Mouse (Mus musculus) gastrocnemius, postnatal 14 days (tissue): ENCODE results near the gene Pth1r. TPM values are rescaled to one million over a fixed set of nuclear protein-coding genes. Genes with fewer than 3 reads are reported as not detected.
"Not testable (repeated sequence)": the region's sequence is repeated elsewhere in the genome, so short reads cannot be mapped to it uniquely, and the experiment has no call there.

Source experiments
- DNase-seq: peaks from one replicate; pipeline ENCODE4 v3.0.0; 2021; ENCODE audit warnings: mixed read lengths
- intact Hi-C: fragments of 180-260 bp; cut with DNase I; formaldehyde crosslinking; loops from one replicate; pipeline ENCODE4 v1.15.1; 2025; ENCODE audit warnings: low total_unique reads
- total RNA-seq, 2 experiments: library from RNA; stranded (reverse); gene quantifications; 2 replicates each; pipeline ENCODE4 v1.2.3; 2021

Pth1r gene
- total RNA-seq, 2 experiments from 2014 or later: 2.7 to 4.3 TPM

DNA sequence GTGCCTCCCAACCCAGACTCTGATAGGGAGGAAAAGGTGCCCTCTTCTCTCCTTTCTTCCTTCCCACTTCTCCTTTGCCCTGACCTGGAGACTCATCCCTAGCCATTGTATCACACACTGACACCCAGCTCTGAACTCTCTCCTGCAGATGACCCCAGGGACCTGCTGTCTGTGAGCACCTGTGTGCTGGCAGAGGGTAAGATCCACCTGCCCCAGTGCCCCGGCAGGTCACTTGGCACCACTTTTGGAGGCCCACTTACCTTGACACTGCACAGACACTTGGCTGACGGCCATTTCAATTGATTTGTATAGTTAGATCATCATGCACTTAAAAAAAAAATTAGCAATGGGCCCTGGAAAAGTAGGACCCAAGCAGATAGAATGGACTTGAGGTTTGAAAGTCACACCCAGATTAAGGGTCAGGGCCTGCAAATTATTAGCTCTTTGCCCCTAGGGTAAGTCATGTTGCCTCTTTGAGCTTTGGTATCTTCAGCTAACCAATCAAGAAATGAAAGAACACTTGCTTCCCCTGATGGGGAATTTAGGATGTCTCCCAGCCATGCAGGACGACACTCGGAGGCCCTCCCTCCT is 51.7 kb downstream of the Pth1r start:
- no peak for DNase-seq
- intact Hi-C loops: no loop called here

DNA sequence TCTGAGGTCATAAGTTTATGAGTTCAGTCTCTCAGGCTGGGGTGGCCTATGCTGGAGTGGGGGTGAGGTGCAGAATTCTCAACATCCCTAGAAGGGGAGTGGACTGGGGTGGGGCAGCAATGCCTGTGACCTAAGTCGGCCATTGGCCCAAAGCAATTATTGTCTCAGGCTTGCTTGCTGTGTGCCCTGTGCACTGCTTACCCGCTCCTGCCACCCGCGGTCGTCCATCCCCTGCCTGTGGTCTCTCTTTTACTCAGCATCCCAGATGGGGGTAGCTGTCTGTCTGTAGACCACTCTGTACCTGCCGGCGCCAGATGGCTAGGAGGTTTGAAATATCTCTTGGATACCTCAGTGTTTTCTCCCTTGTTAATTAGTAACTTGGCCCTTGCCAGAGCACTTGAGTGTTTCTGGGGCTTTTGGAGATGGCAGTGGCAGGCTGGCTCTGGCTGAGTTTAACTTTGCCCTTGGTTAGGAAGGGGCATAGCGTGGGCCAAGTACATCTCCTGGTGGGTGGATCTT is 57.6 kb downstream of the Pth1r start:
- DNase-seq: no peak
- intact Hi-C loops: no loop called here

DNA sequence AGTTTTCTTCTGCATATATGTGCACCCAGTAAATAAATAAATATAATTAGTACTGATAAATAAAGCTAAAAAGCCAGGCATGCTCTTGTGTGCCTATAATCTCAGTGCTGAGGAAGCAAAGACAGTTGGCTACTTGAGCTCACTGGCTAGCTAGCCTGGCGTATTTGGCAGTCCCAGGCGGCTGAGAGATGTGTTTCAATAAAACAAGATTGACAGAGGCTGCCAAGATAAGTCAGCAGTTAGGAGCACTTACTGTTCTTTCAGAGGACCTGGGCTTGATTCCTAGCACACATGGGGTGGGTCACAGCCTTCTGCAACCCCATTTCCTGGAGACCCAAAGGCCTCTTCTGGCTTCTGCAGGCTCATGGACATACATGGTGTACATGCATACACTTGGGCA is 59.1 kb downstream of the Pth1r start:
- intact Hi-C loops: no loop called here
- DNase-seq: peak; percentile 39

DNA sequence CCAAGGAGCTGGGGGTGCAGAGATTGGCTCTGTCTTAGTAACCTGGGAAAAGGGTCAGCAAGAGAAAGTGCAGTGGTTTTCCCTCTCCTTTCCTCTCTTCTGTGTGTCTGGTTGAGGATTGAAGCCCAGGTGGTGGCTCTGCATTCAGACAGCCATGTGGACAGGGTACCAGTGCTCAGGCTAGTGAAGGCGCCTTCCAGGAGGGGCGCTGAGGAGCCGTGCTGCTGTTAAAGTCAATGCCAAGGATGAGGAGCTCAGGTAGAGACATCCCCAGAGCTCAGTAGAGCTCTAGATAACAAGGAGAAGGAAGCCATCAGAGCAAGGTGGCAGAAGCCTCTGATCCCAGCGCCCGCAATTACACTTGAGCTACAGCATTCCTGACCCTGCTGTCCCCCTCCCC is 59.9 kb downstream of the Pth1r start:
- intact Hi-C loops: no loop called here
- DNase-seq: no peak

DNA sequence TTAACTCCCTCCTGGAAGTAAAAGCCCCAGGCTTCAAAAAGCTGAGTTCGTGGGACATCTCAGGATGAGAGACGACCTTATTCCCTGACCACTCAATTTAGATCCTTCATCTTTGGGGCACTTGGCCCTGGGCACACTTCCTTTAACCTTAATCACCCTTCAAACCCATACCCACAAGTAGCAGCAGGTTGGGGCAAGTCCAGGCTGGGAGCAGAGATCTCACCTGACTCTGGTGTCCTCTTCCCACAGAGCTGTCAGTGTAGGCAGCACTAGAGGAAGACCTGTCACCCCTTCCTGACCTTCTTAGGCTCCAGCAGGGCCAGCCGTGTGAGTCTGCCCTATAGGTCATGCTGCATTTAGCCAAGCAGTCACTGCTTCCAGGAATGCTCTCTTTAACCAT is 60.5 kb downstream of the Pth1r start:
- intact Hi-C loops: no loop called here
- no peak for DNase-seq

DNA sequence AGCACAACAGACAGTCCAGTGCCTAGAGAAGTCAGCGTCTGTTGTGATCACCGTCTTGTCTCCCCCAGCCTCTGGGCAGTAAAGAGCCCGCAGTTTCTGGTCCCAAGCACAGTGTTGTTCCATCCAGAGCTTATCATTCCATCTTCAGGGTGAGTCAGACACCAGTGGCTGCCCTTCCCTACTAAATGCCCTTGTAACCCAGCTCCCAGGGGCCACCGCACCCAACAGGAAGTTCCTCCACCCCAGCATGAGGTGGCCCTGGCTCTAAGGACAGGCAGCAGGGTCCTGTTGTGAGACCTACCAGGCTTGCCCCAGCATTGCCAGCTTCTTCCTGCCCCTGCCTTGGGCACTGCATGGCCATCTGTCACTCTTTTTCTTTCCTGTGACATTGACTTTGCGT is 61.4 kb downstream of the Pth1r start:
- no peak for DNase-seq
- intact Hi-C loops: no loop called here

DNA sequence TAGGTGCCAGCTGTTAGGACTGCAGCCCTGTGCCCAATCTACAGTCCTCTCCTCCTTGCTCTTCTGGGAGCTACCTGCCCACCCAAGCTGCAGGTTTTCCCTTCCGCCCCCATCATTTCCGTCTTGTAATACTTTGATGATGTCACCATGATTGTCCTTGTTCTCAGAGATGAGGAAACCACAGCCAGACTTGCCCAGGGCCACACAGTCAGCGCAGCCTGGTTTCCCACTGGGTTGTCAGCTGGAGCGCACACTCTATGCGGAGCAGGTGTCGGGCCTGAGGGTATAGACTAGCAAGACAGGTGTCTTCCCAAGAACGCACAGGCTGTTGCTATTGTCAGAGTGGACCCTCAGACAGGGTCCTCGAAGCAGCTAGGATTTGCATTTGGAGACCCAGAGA is 61.8 kb downstream of the Pth1r start:
- no peak for DNase-seq
- intact Hi-C loops: no loop called here

DNA sequence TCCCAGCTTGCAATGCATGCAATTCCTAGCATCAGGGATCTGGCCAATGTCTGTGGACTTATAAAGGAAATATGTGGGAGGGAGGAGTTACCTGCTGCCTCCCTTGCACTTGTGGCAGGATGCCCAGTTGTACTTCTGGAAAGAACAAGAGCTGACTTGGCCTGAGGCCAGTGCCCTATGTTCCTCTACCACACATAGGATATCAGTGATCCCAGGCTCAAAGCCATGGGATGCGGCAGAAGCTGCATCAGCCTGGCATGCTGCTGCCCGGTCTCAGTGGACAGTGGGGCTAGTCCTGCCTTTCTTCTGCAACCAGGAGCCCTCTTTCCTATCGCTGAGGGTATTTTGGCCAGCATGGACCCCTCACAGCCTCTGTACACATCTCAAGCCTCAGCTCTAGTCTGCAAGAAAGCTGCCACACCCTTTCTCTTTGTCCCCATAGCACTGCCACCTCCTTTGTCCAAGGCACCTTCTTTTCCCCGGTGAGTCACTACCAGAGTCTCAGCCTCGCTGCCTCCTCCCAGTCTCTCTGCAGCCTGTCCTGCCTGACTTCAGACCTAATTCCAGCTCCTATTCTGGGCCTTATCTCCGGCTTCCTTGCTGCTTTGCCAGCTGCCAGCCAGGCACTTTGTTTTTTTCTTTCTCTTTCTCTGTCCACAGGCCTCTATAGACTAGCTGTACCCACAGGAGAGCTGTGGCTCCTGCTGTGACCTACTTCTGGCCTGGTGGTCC is 62.7 kb downstream of the Pth1r start:
- intact Hi-C loops: no loop called here
- DNase-seq: no peak

DNA sequence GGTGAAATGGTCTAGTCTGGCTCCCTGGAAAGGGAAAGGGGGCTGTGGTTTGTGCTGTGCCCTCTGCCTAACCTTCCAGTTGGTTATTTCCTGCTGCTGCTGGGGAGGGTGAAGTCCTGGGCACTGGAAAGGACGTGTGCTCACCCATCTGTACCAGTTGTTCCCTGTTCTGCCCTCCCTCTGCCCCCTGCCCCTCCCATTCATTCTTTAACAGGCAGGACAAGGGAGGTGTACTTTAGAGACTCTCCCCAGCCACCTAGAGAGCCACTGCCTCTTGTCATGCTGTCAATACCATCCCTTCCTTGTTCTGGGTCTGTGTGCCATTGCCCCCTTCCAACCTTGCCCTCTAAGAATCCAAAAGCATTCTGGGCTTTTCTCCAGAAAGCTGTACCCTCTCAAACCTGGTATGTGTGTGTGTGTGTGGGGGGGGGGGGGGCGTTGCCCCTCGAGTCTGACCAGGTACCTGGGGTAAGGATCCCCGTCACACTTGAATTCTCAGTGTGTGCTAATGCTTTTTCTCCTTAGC is 63.3 kb downstream of the Pth1r start:
- intact Hi-C loops: no loop called here

DNA sequence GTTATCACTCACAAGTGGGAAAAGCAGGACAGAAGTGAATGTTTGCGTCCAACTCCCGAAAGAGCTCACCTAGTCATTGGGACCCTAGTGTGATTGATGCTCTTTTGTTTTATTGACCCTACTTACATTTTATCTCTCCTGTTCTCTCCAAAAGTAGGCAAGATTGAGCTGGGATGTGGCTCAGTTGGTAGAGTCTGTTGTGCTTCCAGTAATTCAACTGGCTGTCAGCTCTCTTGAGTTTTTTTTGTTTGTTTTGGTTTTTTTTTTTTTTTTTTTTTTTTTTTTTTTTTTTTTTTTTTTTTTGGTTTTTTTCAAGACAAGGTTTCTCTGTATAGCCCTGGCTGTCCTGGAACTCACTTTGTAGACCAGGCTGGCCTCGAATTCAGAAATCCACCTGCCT is 64.2 kb downstream of the Pth1r start:
- DNase-seq, intact Hi-C loops: not testable (repeated sequence)

More for the DNA sequence above, 63.3 kb downstream of the Pth1r start:
- no peak for DNase-seq

DNA sequence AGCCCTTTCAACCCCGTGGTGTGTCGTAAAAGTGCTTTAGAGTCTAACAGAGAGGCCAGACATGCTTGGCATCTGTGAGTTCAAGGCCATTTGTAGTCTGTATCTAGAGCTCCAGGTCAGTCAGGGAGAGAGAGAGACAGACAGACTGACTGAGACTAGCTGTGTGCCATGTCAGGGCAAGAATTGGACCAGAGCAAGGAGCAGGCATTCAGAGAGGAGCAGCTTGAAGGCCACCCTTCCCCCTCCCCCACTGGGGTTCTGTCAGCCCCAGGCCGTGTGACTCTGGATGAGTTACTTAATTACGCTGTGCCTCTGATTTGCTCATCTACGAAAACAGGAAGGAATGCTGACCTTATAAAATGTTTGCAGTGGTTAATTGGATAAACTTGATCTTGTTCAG is 64.7 kb downstream of the Pth1r start:
- intact Hi-C loops: no loop called here
- no peak for DNase-seq

DNA sequence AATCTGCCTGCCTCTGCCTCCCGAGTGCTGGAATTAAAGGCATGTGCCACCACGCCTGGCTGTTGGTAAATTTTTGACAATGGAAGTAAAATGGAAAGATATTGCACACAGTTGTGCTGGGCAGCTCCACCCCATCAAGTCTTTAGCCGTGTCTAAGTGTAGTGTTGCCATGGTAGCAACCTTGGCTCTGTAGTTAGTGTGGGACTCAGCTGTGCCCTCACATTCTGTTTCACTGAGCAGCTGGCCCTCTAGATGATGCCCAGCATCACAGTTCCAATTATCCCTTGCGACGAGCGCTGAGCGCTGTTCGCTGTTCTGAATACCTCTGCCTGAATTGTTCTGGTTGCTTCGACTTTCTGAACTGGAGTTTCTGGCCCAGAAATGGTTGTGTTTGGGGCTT is 65.1 kb downstream of the Pth1r start:
- intact Hi-C loops: no loop called here
- no peak for DNase-seq

DNA sequence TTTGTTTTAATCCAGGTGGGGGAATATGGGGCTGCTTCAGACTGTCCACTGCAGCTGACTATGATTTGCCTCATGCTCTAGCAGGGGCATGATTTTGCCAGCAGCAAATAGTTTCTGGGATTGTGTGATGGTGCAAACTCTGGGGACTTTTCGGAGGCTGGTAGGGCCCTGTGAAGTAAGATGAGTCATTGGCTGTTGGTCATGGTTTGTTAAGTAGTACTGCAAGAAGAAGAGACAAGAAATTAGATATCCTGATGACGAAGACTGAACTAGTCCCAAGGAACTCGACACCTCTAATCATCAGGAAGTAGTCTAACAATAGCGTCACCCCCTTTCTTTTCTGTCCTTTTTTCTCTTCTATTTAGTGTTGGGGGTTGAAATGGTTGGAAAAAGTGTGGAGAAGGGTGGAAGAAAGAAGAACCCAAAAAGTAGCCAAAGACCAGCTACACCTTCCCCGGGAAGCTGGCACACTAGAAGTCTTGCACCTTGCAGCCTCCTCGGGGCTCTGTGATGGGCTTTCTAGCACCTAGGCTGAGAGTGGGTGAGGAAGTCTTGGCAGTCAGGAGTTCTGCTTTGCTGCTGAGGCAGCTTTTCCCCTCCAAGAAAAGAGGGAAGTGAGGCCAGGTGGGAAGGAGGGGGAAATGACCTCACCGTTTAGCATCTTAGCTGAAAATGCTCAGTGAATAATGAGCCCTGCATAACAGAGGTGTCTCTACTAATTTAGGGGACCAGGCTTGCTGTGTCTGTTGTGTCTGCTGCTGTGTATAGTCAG is 66.0 kb downstream of the Pth1r start:
- intact Hi-C loops: no loop called here
- DNase-seq: no peak

DNA sequence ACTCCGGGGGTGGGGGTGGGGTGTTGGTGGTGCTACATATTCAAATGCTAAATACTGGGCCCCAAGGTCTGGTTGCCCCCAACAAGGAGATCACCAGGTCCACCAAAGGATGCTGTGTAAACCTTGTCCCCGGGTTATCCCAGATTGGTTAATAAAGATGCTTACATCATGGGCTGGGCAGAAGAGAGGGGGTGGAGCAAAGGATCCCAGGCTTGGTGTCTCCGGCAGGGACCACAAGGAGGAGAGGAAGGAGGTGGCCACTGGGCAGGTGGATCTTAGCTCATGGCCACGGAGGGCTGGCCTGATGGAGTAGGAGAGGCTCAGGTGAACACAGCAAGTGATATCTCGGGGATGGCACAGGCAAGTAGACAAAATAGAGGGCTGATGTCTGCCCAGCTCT is 68.1 kb downstream of the Pth1r start:
- intact Hi-C loops: no loop called here
- no peak for DNase-seq

DNA sequence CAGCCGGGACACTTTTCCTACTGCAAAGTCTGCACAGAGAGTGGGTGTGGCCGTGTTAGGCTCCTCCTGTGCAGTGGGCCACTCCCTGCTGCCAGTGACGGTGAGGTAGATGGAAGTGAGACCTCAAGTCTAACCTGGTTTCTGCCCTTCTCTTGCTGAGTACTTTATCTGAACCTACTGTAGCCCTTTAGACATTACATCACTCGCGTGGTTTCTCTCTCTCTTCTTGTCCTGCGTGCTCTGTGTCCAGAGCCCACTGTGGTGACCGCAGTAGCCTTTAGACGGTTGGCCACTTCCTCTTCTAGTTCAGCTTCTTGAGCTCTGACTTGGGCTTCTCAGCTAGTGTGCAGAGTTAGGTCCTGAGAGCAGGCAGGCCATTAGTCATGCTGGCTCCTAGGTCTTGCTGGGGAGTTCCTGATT is 70.4 kb downstream of the Pth1r start:
- DNase-seq: no peak
- intact Hi-C loops: no loop called here

DNA sequence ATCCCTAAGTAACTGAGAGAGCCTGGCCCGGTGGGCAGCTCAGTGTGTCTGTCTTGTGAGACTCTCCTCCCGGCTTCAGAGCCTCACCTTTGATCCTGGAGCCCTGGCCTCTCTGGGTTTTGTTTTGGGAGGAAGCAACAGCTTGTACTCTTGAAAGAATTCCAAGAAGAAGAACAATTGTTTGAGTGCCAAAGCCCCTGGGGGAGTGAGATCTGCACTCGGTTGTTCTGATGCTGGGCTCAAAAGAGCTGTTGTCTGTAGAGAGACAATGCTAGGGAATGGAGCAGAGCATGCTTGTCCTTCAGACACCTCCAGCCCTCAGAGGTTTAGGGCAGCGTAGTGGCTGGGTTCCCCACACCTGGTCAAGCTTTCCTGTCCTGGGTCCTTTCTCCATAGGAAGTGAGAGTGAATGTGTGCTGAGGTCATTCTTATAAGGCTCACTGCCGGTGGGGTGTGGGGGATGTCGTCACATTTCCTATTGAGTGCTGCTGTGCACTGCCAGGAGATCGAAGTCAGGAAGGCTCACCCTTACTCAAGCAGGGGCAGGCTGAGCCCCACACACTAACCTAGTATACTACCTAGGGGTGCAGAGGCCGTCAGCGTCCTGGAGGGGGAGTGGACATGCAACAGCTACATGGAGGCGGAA is 73.7 kb downstream of the Pth1r start:
- intact Hi-C loops: no loop called here
- DNase-seq: no peak

DNA sequence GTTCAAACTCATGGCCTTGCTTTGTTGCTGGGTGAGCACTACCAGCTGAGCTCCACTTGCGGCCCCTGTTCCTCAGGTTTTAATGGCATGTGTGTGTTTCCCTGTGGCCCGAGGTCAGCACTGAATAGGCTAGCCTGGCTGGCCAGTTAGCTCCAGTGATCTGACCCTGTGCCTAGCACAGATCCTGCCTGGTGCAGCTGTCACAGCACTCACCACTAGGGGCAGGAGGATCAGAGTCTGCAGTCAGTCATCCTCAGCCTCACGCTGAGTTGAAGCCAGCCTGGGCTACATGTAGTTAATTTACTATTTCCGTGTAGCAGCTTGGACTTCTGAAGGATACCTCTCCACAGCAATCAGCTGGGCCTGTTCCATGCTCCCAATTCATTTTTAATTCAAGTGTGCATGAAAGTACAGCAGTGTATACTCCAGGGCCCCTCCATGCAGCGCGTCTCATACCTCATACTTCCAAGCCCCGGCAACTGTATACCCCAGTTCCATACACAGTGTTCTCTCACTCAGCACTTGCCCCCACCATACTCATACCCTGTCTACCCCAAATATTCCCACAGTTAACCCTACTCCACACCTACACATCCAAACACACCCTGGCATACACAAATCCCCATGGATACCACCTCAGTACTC is 74.4 kb downstream of the Pth1r start:
- intact Hi-C loops: no loop called here

More for the DNA sequence above, 74.4 kb downstream of the Pth1r start:
- peak; percentile 38 for DNase-seq
